Mouse (Mus musculus) spleen, adult 2 months (tissue): ENCODE measurements around the gene Dpy19l1. TPM values are rescaled to one million over a fixed set of nuclear protein-coding genes. Genes with fewer than 3 reads are reported as not detected.

Source experiments
- DNase-seq, 2 experiments: peaks; one replicate each; pipeline versions ENCODE4 v3.0.0 to v3.0.0-alpha.2; 2012 to 2021; ENCODE audit warnings: low spot score in 2 of 2, low read depth in 1 of 2
- H3K27ac ChIP-seq: fragments of 200-500 bp; 2 replicates; pipeline ENCODE4 v1.5.1; 2012; ENCODE audit warnings: low read length, inconsistent platforms; ENCODE audit not compliant: insufficient read depth
- H3K27me3 ChIP-seq: fragments of 200-500 bp; 2 replicates; pipeline ENCODE4 v1.6.1; 2012; ENCODE audit warnings: mild to moderate bottlenecking, moderate library complexity, low read length, inconsistent platforms; ENCODE audit not compliant: control insufficient read depth, insufficient read depth
- H3K36me3 ChIP-seq: fragments of 200-500 bp; 2 replicates; pipeline ENCODE4 v1.6.1; 2012; ENCODE audit warnings: mild to moderate bottlenecking, low read length, inconsistent platforms; ENCODE audit not compliant: control insufficient read depth, insufficient read depth
- H3K4me1 ChIP-seq: fragments of 200-500 bp; 2 replicates; pipeline ENCODE4 v1.6.1; 2011; ENCODE audit warnings: inconsistent platforms; ENCODE audit not compliant: control insufficient read depth, insufficient read depth, insufficient read length
- H3K4me3 ChIP-seq: fragments of 200-500 bp; 2 replicates; pipeline ENCODE4 v1.5.1; 2011; ENCODE audit warnings: mild to moderate bottlenecking, inconsistent platforms; ENCODE audit not compliant: insufficient read depth, insufficient read length; ENCODE audit errors: extremely low read depth
- CTCF ChIP-seq: fragments of 200-500 bp; IDR thresholded peaks from 2 replicates; pipeline ENCODE4 v1.5.1; 2011; ENCODE audit warnings: mild to moderate bottlenecking, inconsistent platforms; ENCODE audit not compliant: insufficient read depth, insufficient read length, insufficient replicate concordance; ENCODE audit errors: extremely low read depth
- POLR2A ChIP-seq: fragments of 200-500 bp; IDR thresholded peaks from 2 replicates; pipeline ENCODE4 v1.6.1; 2011; ENCODE audit warnings: low read depth, low read length, inconsistent platforms
- WGBS: fragments of 180-500 bp; shearing (Covaris S2); methylation state at CpG from one replicate; pipeline ENCODE4 v1.1.7; 2018; 5-methylcytosine and 5-hydroxymethylcytosine counted together
- polyA plus RNA-seq: library from polyadenylated mRNA; depleted of rRNA; stranded (reverse); fragments of >200 nt; gene quantifications from 2 replicates; pipeline ENCODE4 v1.2.3, GENCODE M21; 2012

Dpy19l1 gene
- polyA plus RNA-seq, 1 experiment = 12.1 TPM

- Histone ChIP-seq H3K27me3 (no peaks in the 10 kb centered on the region), H3K27ac (peak overlapping the region; percentile 77), H3K4me1 (peaks cover 10% of the 10 kb centered on the region), H3K4me3 (peak overlapping the region; percentile 80), H3K36me3 (no peaks in the 10 kb centered on the region)
- WGBS = under 1% methylated on average over 24 of the region's 48 CpGs
- no peak for TF ChIP-seq POLR2A
- TF ChIP-seq CTCF = no peak
- peak in 1 of 2 experiments; percentile 32 for DNase-seq
These were observed 352 bp downstream of the Dpy19l1 start for GRCm38 (mm10) chr9:24502571-24503004.

- H3K4me3 ChIP-seq = no peak overlapping the region
- no peaks in the 10 kb centered on the region for H3K27me3 ChIP-seq
- TF ChIP-seq POLR2A = no peak
- no peak for TF ChIP-seq CTCF
- 52% methylated on average over 2 of the region's 2 CpGs for WGBS
- peaks cover 10% of the 10 kb centered on the region for H3K4me1 ChIP-seq
- no peak for DNase-seq
- no peaks in the 10 kb centered on the region for H3K36me3 ChIP-seq
- H3K27ac ChIP-seq = no peak overlapping the region
These were observed 1.3 kb downstream of the Dpy19l1 start for GRCm38 (mm10) chr9:24501618-24502017.

GRCm38 (mm10) chr9:24496226-24496625, 6.7 kb downstream of the Dpy19l1 start:
- 91% methylated on average over 2 of the region's 2 CpGs for WGBS
- Histone ChIP-seq H3K36me3 (no peaks in the 10 kb centered on the region), H3K4me1 (no peaks in the 10 kb centered on the region; the same call in 1 of the 2 replicates), H3K27me3 (no peaks in the 10 kb centered on the region), H3K4me3 (no peak overlapping the region), H3K27ac (no peak overlapping the region)
- no peak for TF ChIP-seq CTCF
- no peak for TF ChIP-seq POLR2A
- DNase-seq = no peak

GRCm38 (mm10) chr9:24490516-24490915, 12.4 kb downstream of the Dpy19l1 start:
- 79% methylated on average over 5 of the region's 5 CpGs for WGBS
- Histone ChIP-seq H3K36me3 (no peaks in the 10 kb centered on the region), H3K4me3 (no peak overlapping the region), H3K4me1 (peaks cover 2% of the 10 kb centered on the region; the same call in 1 of the 2 replicates), H3K27ac (no peak overlapping the region), H3K27me3 (no peaks in the 10 kb centered on the region)
- TF ChIP-seq CTCF (no peak), POLR2A (no peak)
- no peak for DNase-seq

- no peak overlapping the region for H3K4me3 ChIP-seq
- peaks cover 2% of the 10 kb centered on the region; the same call in 1 of the 2 replicates for H3K4me1 ChIP-seq
- TF ChIP-seq POLR2A (no peak), CTCF (no peak)
- DNase-seq = no peak
- no peak overlapping the region for H3K27ac ChIP-seq
- H3K27me3 ChIP-seq = no peaks in the 10 kb centered on the region
- WGBS = 86% methylated on average over 6 of the region's 6 CpGs
- H3K36me3 ChIP-seq = no peaks in the 10 kb centered on the region
These were observed 14.4 kb downstream of the Dpy19l1 start for GRCm38 (mm10) chr9:24488425-24489104.

GRCm38 (mm10) chr9:24482375-24482774, 20.6 kb downstream of the Dpy19l1 start:
- no peak overlapping the region for H3K27ac ChIP-seq
- H3K4me3 ChIP-seq = no peak overlapping the region
- 83% methylated on average over 5 of the region's 5 CpGs for WGBS
- TF ChIP-seq POLR2A (no peak), CTCF (no peak)
- no peaks in the 10 kb centered on the region for H3K4me1 ChIP-seq
- no peak for DNase-seq
- H3K27me3 ChIP-seq = no peaks in the 10 kb centered on the region
- H3K36me3 ChIP-seq = no peaks in the 10 kb centered on the region; the same call in 1 of the 2 replicates

GRCm38 (mm10) chr9:24477251-24477650, 25.7 kb downstream of the Dpy19l1 start:
- TF ChIP-seq POLR2A (no peak), CTCF (no peak)
- H3K27me3 ChIP-seq = no peaks in the 10 kb centered on the region
- WGBS = 94% methylated on average over 2 of the region's 2 CpGs
- H3K27ac ChIP-seq = no peak overlapping the region
- DNase-seq = no peak
- no peaks in the 10 kb centered on the region for H3K4me1 ChIP-seq
- H3K36me3 ChIP-seq = peaks cover 2% of the 10 kb centered on the region; the same call in 1 of the 2 replicates
- H3K4me3 ChIP-seq = no peak overlapping the region
